Mouse (Mus musculus) mouse trophoblast stem cell (cell line): ENCODE measurements around the gene Klc4.

ENCODE experiments used
- in situ Hi-C, 2 experiments: fragments of 300-500 bp; cut with MseI, MboI; formaldehyde crosslinking; loops; 2 replicates in 1 of 2; 3 replicates in 1 of 2; pipeline ENCODE4 v1.15.1; 2025

The Klc4 gene

GRCm38 (mm10) chr17:46589635-46590314, 56.0 kb downstream of the Klc4 start:
- in situ Hi-C loops = no loop called here

GRCm38 (mm10) chr17:46588913-46589312, 56.9 kb downstream of the Klc4 start:
- in situ Hi-C loops = no loop called here

- in situ Hi-C loops = no loop called here
Observed at GRCm38 (mm10) chr17:46588173-46588572, 57.6 kb downstream of the Klc4 start.

GRCm38 (mm10) chr17:46586327-46586726, 59.5 kb downstream of the Klc4 start:
- in situ Hi-C loops = no loop called here
